Mouse (Mus musculus) midbrain, postnatal 0 days (tissue): Measurements from ENCODE around the gene Trap1. TPM values are rescaled to one million over a fixed set of nuclear protein-coding genes. Genes with fewer than 3 reads are reported as not detected.

Experiments used
- ATAC-seq: fragments of 200-750 bp; cut with Nextera tagmentation; 2 replicates; pipeline ENCODE4 v1.8.0; 2017; ENCODE audit warnings: moderate number of reproducible peaks, mild to moderate bottlenecking, moderate TSS enrichment, moderate library complexity; ENCODE audit not compliant: low FRiP score
- DNase-seq: peaks from one replicate; pipeline ENCODE4 v3.0.0-alpha.2; 2015; ENCODE audit warnings: low spot score
- H3K27ac ChIP-seq: fragments of 300-500 bp; sonication (generic); 2 replicates; pipeline ENCODE4 v1.5.1; 2014; ENCODE audit warnings: low read depth, mild to moderate bottlenecking, low read length, mixed read lengths
- H3K27me3 ChIP-seq: fragments of 300-500 bp; sonication (generic); 2 replicates; pipeline ENCODE4 v1.6.1; 2014; ENCODE audit warnings: low read length, control low read depth, mixed read lengths; ENCODE audit not compliant: insufficient read depth
- H3K36me3 ChIP-seq: fragments of 300-500 bp; sonication (generic); 2 replicates; pipeline ENCODE4 v1.6.1; 2014; ENCODE audit warnings: low read length, control low read depth, mixed read lengths; ENCODE audit not compliant: insufficient read depth
- H3K4me1 ChIP-seq: fragments of 300-500 bp; sonication (generic); 2 replicates; pipeline ENCODE4 v1.6.1; 2014; ENCODE audit warnings: mild to moderate bottlenecking, control low read depth, antibody characterized with exemption, low read length, mixed read lengths; ENCODE audit not compliant: insufficient read depth
- H3K4me2 ChIP-seq: fragments of 300-500 bp; sonication (generic); 2 replicates; pipeline ENCODE4 v1.6.1; 2014; ENCODE audit warnings: low read depth, mild to moderate bottlenecking, low read length, mixed read lengths; ENCODE audit not compliant: poor library complexity, severe bottlenecking
- H3K4me3 ChIP-seq: fragments of 300-500 bp; sonication (generic); 2 replicates; pipeline ENCODE4 v1.5.1; 2014; ENCODE audit warnings: low read depth, mild to moderate bottlenecking, low read length, moderate library complexity
- H3K9ac ChIP-seq: fragments of 300-500 bp; sonication (generic); replicated peaks from 2 replicates; pipeline ENCODE4 v1.6.1; 2014; ENCODE audit warnings: mild to moderate bottlenecking, low read length, moderate library complexity, mixed read lengths; ENCODE audit not compliant: poor library complexity, severe bottlenecking
- H3K9me3 ChIP-seq: fragments of 300-500 bp; sonication (generic); 2 replicates; pipeline ENCODE4 v1.6.1; 2016; ENCODE audit warnings: low read length, control low read depth
- CTCF ChIP-seq: IDR thresholded peaks from 2 replicates; pipeline ENCODE4 v1.5.1; 2016; ENCODE audit warnings: antibody characterized with exemption, mild to moderate bottlenecking
- WGBS: fragments of 180-500 bp; shearing (Covaris S2); extraction: QIAGEN DNeasy Blood & Tissue Kit; methylation state at CpG from one replicate; pipeline ENCODE4 v1.1.7; 2014; 5-methylcytosine and 5-hydroxymethylcytosine counted together
- microRNA-seq: library from miRNA; unstranded; fragments of <30 nt; microRNA quantifications from one replicate; pipeline ENCODE4, GENCODE M21; 2016; ENCODE audit warnings: borderline number of aligned reads
- polyA plus RNA-seq: library from polyadenylated mRNA; unstranded; fragments of >200 nt; fragmentation: Nextera tagmentation; extraction: Ambion mirVana; gene quantifications from 2 replicates; pipeline ENCODE4 v1.2.1, GENCODE M21; 2015
- total RNA-seq: library from RNA; depleted of rRNA; stranded (reverse); fragments of >200 nt; gene quantifications from 2 replicates; pipeline ENCODE4 v1.2.3, GENCODE M21; 2014; rRNA removed

Trap1 gene
- total and polyA plus RNA-seq, 2 experiments from 2014 or later, result 37.7 to 45.0 TPM

- TF ChIP-seq CTCF, result no peak
- Histone ChIP-seq H3K9ac (no peak overlapping the region), H3K4me3 (no peak overlapping the region), H3K36me3 (no peaks in the 10 kb centered on the region), H3K4me1 (no peaks in the 10 kb centered on the region), H3K27ac (no peak overlapping the region), H3K27me3 (no peaks in the 10 kb centered on the region), H3K9me3 (no peaks in the 10 kb centered on the region), H3K4me2 (no peak overlapping the region)
- no peak for DNase-seq
- no peak for ATAC-seq
- 84% methylated on average over 5 of the region's 5 CpGs for WGBS
These were observed 63.5 kb downstream of the Trap1 start for GRCm38 (mm10) chr16:4014040-4014668.

GRCm38 (mm10) chr16:4012882-4013570 is 64.6 kb downstream of the Trap1 start:
- TF ChIP-seq CTCF, result no peak
- WGBS, result 75% methylated on average over 4 of the region's 4 CpGs

DNA sequence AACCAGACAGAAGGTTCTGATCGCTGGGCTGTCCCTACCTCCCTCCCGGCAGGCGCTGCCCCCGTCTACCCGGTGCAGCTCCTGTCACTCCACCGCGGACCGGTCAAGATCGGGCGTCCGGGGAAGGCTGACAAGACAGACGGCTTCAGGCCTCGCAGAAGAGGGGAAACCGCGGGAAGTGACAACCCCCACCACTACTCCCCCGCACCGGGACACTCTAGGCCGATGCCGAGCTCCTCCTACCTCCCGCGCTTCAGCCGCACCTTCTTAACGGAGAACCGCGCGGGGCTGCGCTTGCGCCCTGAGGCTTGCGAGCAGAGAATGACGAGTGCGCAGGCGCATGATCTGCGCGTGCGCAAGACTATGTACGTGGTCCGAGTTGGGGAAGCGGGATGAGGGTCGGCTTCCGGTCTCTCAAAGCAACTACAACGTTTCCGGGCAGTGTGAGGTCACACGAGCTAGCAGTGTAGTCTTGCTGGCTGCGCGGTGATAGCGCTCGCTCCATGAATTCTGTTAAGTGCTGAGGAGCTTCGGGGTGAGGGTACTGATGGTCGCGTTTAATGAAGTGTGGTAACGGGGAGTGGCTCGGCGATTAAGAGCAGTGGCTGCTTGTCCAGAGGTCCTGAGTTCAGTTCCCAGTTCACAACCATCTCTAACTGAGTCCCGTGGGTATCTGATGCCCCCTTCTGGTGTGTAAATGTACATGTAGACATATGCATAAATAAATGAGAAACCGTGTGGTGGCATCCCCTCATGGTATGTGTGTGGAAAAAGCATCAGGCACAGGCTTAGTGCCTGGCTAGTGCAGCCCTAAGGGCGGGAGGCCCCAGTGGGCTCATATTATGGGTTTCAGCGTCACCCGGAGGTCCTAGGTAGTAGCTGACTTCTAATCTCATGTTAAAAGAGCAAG is 73.9 kb downstream of the Trap1 start, which contains the start of gene Slx4:
Slx4 (minus strand) TSS at position 282 of the 910 bp plus-strand sequence.
- Histone ChIP-seq H3K4me1 (0 out of 2 replicates have a peak, but pooled peaks cover 6% of the 10 kb centered on the region), H3K27me3 (no peaks in the 10 kb centered on the region), H3K4me2 (peak within 1 kb of the TSS; percentile 78), H3K27ac (peak within 1 kb of the TSS; percentile 73), H3K9me3 (no peaks in the 10 kb centered on the region), H3K9ac (peak within 1 kb of the TSS; percentile 91), H3K4me3 (peak within 1 kb of the TSS; percentile 86), H3K36me3 (peaks cover 21% of the 10 kb centered on the region)
- peak; percentile 72 for TF ChIP-seq CTCF
- DNase-seq (peak; percentile 99), ATAC-seq (peak; percentile 98)
- 2% methylated on average over 58 of the region's 58 CpGs for WGBS

More at GRCm38 (mm10) chr16:4012882-4013570, 64.6 kb downstream of the Trap1 start:
- no peaks in the 10 kb centered on the region for H3K4me1 ChIP-seq
- no peaks in the 10 kb centered on the region for H3K27me3 ChIP-seq
- no peaks in the 10 kb centered on the region for H3K36me3 ChIP-seq
- H3K4me2 ChIP-seq, result no peak overlapping the region
- H3K4me3 ChIP-seq, result no peak overlapping the region
- ATAC-seq, result no peak
- no peak for DNase-seq
- H3K9me3 ChIP-seq, result no peaks in the 10 kb centered on the region
- no peak overlapping the region for H3K27ac ChIP-seq
- H3K9ac ChIP-seq, result no peak overlapping the region

Small RNA genes lying within 50 kb of the gene (microRNA-seq; reads per million reads assigned to microRNA genes)
- gene Gm23413, result not detected

Other genes with a start within 250 kb of the Trap1 start
- gene Olfr15, start 246.9 kb downstream of the Trap1 start, total RNA-seq, result not detected in 2 replicates
- not detected in 2 replicates for gene Olfr15, start 246.9 kb downstream of the Trap1 start, polyA plus RNA-seq
- 3.8 and 4.0 TPM in 2 replicates for gene Zfp174, start 230.6 kb downstream of the Trap1 start, total RNA-seq
- gene Zfp174, start 230.6 kb downstream of the Trap1 start, polyA plus RNA-seq, result 1.9 and 2.0 TPM in 2 replicates
- gene Naa60, start 205.5 kb downstream of the Trap1 start, total RNA-seq, result 87.9 and 95.8 TPM in 2 replicates
- gene Naa60, start 205.5 kb downstream of the Trap1 start, polyA plus RNA-seq, result 102 and 106 TPM in 2 replicates
- 43.4 and 53.9 TPM in 2 replicates for gene Zfp597, start 193.3 kb downstream of the Trap1 start, total RNA-seq
- 12.6 and 14.9 TPM in 2 replicates for gene Zfp597, start 193.3 kb downstream of the Trap1 start, polyA plus RNA-seq
- gene Gm20695, start 193.2 kb downstream of the Trap1 start, total RNA-seq, result 0.93 TPM in 1 of 2 replicates, not detected in the other
- 1.6 and 2.8 TPM in 2 replicates for gene Gm20695, start 193.2 kb downstream of the Trap1 start, polyA plus RNA-seq
- gene 1700037C18Rik, start 169.1 kb downstream of the Trap1 start, total RNA-seq, result 8.9 and 9.9 TPM in 2 replicates
- 13.3 and 13.4 TPM in 2 replicates for gene 1700037C18Rik, start 169.1 kb downstream of the Trap1 start, polyA plus RNA-seq
- gene Cluap1, start 169.0 kb downstream of the Trap1 start, total RNA-seq, result 24.7 and 30.1 TPM in 2 replicates
- gene Cluap1, start 169.0 kb downstream of the Trap1 start, polyA plus RNA-seq, result 44.9 and 49.6 TPM in 2 replicates
- 0.61 and 0.93 TPM in 2 replicates for gene Nlrc3, start 101.2 kb downstream of the Trap1 start, total RNA-seq
- gene Nlrc3, start 101.2 kb downstream of the Trap1 start, polyA plus RNA-seq, result 0.43 and 0.47 TPM in 2 replicates
- 48.4 and 61.4 TPM in 2 replicates for gene Slx4, start 74.1 kb downstream of the Trap1 start, total RNA-seq
- 19.3 and 20.2 TPM in 2 replicates for gene Slx4, start 74.1 kb downstream of the Trap1 start, polyA plus RNA-seq
- gene Dnase1, start 40.9 kb downstream of the Trap1 start, total RNA-seq, result not detected in 2 replicates
- gene Dnase1, start 40.9 kb downstream of the Trap1 start, polyA plus RNA-seq, result 2.0 and 3.3 TPM in 2 replicates
- 61.0 and 66.2 TPM in 2 replicates for gene Crebbp, start 136.2 kb upstream of the Trap1 start, total RNA-seq
- 25.2 and 29.3 TPM in 2 replicates for gene Crebbp, start 136.2 kb upstream of the Trap1 start, polyA plus RNA-seq